Mouse (Mus musculus) lung, postnatal 10 days (tissue): ENCODE results near the gene Mettl7a1.
"Not testable (repeated sequence)": the region's sequence is repeated elsewhere in the genome, so short reads cannot be mapped to it uniquely, and the experiment has no call there.

Experiments used
- DNase-seq: peaks from one replicate; pipeline ENCODE4 v3.0.0; 2021

Mettl7a1 gene

GRCm38 (mm10) chr15:100301556-100301955 is 2.4 kb upstream of the Mettl7a1 start:
- no peak for DNase-seq

GRCm38 (mm10) chr15:100303428-100304018 is 417 bp upstream of the Mettl7a1 start:
- no peak for DNase-seq

GRCm38 (mm10) chr15:100306201-100306600 is 2.3 kb downstream of the Mettl7a1 start:
- DNase-seq, result no peak

- peak; percentile 59 for DNase-seq
Measured at GRCm38 (mm10) chr15:100307438-100308096, 3.6 kb downstream of the Mettl7a1 start.

- DNase-seq, result no peak
Measured at GRCm38 (mm10) chr15:100312346-100312745, 8.4 kb downstream of the Mettl7a1 start.

GRCm38 (mm10) chr15:100314448-100315145 is 10.7 kb downstream of the Mettl7a1 start:
- no peak for DNase-seq

- peak; percentile 72 for DNase-seq
Measured at GRCm38 (mm10) chr15:100318014-100318671, 14.2 kb downstream of the Mettl7a1 start.

GRCm38 (mm10) chr15:100319884-100320283 is 15.9 kb downstream of the Mettl7a1 start:
- DNase-seq, result no peak

GRCm38 (mm10) chr15:100320295-100320905 is 16.5 kb downstream of the Mettl7a1 start:
- DNase-seq, result peak; percentile 32

- peak; percentile 77 for DNase-seq
Measured at GRCm38 (mm10) chr15:100321134-100321533, 17.2 kb downstream of the Mettl7a1 start.

GRCm38 (mm10) chr15:100324021-100324591 is 20.2 kb downstream of the Mettl7a1 start:
- DNase-seq, result no peak

- no peak for DNase-seq
Measured at GRCm38 (mm10) chr15:100325235-100325634, 21.3 kb downstream of the Mettl7a1 start.

- peak; percentile 29 for DNase-seq
Measured at GRCm38 (mm10) chr15:100328089-100328488, 24.1 kb downstream of the Mettl7a1 start.

- not testable (repeated sequence) for DNase-seq
Measured at GRCm38 (mm10) chr15:100329336-100329735, 25.4 kb downstream of the Mettl7a1 start.

- no peak for DNase-seq
Measured at GRCm38 (mm10) chr15:100330739-100331138, 26.8 kb downstream of the Mettl7a1 start.

- DNase-seq, result peak; percentile 34
Measured at GRCm38 (mm10) chr15:100332077-100332961, 28.4 kb downstream of the Mettl7a1 start.

GRCm38 (mm10) chr15:100334629-100335028 is 30.7 kb downstream of the Mettl7a1 start, which contains the start of gene Mettl7a3:
Mettl7a3 (plus strand) TSS chr15:100334929.
- DNase-seq, result no peak

- not testable (repeated sequence) for DNase-seq
Measured at GRCm38 (mm10) chr15:100337328-100337727, 33.4 kb downstream of the Mettl7a1 start.

- peak; percentile 81 for DNase-seq
Measured at GRCm38 (mm10) chr15:100337847-100338246, 33.9 kb downstream of the Mettl7a1 start.

- peak; percentile 42 for DNase-seq
Measured at GRCm38 (mm10) chr15:100341314-100341980, 37.5 kb downstream of the Mettl7a1 start.

GRCm38 (mm10) chr15:100345484-100345883 is 41.5 kb downstream of the Mettl7a1 start:
- DNase-seq, result no peak
